Mouse (Mus musculus) heart, postnatal 10 days (tissue): Measurements from ENCODE around the gene Kmt2d. TPM values are rescaled to one million over a fixed set of nuclear protein-coding genes. Genes with fewer than 3 reads are reported as not detected.
"Not testable (repeated sequence)": the region's sequence is repeated elsewhere in the genome, so short reads cannot be mapped to it uniquely, and the experiment has no call there.

ENCODE experiments used
- DNase-seq, 2 experiments: peaks; one replicate each; pipeline ENCODE4 v3.0.0; 2021
- intact Hi-C: fragments of 180-260 bp; cut with DNase I; formaldehyde crosslinking; loops from one replicate; pipeline ENCODE4 v1.15.1; 2025
- total RNA-seq, 2 experiments: library from RNA; stranded (reverse); gene quantifications; 2 replicates each; pipeline ENCODE4 v1.2.3; 2021

Gene Kmt2d
- total RNA-seq, 2 experiments from 2014 or later, result 63.0 to 72.1 TPM

DNA sequence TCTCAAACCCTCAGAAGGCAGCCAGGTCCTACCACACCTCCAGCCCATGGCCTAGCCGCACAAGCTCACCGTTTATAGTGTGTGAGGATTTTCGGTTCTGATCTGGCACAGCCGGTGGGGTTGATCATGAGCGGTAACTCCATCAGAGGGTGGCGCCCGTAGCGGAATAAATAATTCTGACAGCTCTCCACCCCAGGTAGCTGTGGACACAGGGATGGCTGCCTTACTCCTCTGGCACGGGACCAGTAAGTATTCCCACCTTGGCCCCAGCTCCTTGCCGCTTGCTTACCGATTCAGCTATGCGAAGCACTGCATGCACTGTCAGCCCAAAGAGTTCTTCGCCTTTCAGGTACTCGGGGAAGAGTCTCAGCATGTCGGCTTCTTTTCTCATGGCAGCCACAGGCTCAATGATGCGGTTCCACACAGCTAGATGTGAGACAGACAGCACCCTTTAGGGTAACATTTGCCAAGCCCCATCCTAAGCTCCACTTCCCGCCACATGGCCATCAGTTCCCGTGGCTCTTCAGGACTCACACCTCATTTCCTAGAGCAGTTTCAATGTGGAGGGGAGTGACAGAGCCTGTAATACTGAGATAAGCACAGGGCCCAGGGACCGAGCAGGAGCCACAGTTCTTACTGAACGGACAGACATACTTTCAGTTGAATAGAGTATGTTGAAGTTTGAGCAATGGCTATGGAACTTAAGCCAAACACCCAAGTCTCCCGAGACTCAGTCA, 33.8 kb downstream of the Kmt2d start:
- intact Hi-C loops, result no loop called here
- no peak for DNase-seq

- intact Hi-C loops, result no loop called here
- DNase-seq, result no peak
Measured at GRCm38 (mm10) chr15:98835291-98835690, 35.7 kb downstream of the Kmt2d start.

- intact Hi-C loops, result no loop called here
Measured at GRCm38 (mm10) chr15:98834059-98834458, 36.9 kb downstream of the Kmt2d start.

GRCm38 (mm10) chr15:98833281-98833680, 37.7 kb downstream of the Kmt2d start:
- intact Hi-C loops, result loop anchor here (2.0 kb wide), 1 partner anchor 34 kb away; no protein-coding TSS in a partner anchor
- no peak for DNase-seq

More at GRCm38 (mm10) chr15:98834059-98834458, 36.9 kb downstream of the Kmt2d start:
- no peak for DNase-seq

DNA sequence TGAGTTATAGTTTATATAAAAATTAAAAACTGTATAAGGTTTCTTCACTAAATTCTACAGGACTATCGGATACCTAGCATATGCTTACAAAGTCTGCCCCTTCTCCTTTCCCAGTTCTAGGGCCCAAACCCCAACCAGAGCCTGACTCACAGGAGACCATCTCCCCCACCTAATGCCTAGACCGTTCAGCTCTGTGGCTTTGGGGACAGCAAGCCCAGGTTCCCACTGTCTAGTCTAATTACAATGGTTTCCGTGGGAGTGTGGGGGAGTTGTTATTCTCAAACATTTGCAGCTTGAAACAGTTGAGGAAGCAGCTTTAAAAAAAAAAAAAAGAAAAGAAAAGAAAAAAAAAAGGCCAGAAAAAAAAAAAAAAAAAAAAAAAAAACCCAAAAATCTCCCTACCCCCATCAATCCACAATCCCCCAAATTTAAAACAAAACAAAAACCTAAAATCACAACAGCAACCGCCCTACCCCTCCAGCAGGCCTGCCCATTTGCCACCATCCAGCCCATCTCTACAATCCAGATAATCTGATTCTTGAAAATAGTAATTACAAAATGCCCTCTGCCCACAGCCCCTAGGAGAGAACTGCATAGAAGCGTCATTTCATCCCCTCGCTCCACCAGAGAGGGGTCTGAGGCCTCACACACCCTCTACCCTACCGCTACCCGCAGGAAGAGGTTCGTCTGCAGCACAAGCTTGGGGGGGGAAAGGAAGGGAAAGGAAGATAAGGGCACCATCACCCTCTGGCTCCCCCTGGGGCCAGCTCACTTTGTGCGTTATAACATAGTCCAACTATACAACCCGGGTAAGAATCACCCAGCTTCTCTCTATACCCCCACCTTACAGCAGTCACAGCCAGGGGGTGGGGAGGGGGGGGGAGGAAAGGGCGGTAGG, 38.6 kb downstream of the Kmt2d start:
- no peak for DNase-seq
- intact Hi-C loops, result loop anchor here (2.0 kb wide), 1 partner anchor 34 kb away; no protein-coding TSS in a partner anchor

DNA sequence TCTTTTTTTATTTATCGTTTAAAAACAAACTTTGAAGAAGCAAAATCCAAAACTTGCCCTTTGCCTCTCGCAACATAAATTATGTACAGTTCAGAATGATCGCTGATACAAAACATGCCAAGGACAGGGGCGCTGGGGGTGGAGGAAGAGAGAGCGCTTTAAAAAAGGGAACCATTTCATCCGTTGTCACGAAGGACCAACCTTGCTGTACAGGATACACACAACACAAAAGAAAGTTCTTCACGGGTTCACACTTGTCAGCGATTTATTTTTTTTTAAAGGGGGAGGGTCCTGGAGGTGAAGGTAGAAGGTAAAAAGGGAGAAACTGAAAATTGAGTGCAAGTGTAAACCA, 39.3 kb downstream of the Kmt2d start:
- intact Hi-C loops, result loop anchor here (1.0 to 2.0 kb wide), 3 partner anchors 23 to 41 kb away; partner anchors contain the start of gene Ddn
- DNase-seq, result no peak

DNA sequence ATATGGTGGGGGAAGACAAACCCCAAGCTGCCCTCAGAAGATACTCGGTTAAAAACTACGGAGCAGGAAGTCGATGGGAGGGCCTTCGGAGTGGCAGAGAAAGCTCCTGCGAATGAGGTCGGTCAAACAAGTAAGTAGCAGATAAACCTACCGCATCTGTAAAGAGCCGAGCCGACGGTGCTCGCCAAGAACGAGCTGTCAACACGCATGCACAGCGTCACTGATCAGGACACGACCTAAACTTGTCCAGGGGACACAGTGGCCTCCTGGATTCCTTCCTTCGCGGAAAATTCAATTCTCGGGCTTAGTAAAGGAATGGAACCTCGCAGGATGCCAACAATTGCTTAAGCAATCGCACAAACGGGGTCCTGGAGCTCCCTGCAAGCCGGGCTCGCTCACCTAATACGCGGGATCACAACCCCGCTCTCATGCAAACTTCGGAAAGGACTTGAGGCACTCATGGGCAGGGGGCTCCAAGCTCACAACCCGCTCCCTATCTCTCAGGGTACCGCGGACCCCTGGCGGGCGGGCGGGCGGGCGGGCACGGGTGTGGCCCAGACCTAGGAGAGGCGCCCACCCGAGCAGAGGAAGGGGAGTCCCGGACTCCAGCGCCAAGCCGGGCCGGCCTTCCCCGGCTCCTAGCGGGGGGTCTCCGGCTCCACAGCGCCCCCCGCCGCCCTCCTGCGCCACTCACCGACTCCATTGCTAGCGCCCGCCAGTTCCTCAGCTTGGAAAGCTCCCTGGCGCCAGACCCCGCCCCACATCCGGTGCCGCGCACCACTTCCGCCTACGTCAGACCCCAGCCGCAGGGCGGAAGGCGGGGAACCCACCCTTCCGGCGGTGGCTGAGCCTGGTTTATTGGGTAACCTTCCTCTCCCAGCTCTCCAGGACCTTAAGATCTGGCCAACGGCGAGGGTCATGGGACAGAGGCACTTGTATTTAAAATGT, 40.0 kb downstream of the Kmt2d start, which contains the start of gene Prkag1:
Gene Prkag1, minus strand, starts transcription at position 786 of the 948 bp plus-strand sequence.
- peak; percentile 98 for DNase-seq
- intact Hi-C loops, result loop anchor here (1.0 to 2.0 kb wide), 2 partner anchors 22 to 41 kb away; partner anchors contain the start of gene Ddn

GRCm38 (mm10) chr15:98827611-98828011, 43.4 kb downstream of the Kmt2d start:
- intact Hi-C loops, result no loop called here
- DNase-seq, result no peak

DNA sequence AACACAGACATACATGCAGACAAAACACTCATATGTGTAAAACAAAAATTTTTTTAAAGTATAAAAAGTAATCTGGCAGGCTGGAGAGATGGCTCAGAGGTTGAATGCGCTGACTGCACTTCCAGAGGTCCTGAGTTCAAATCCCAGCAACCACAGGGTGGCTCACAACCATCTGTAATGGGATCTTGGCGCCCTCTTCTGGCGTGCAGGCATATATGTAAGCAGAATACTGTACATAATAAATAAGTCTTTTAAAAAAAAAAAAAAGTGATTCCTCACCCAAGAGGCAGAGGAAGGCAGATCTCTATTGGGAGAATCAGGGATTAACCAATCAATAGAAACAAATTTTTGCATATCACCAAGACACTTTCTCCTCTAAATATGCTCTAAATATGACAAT, 47.6 kb downstream of the Kmt2d start:
- DNase-seq, result no peak
- intact Hi-C loops, result no loop called here

- DNase-seq, result no peak
- intact Hi-C loops, result no loop called here
Measured at GRCm38 (mm10) chr15:98822147-98822546, 48.9 kb downstream of the Kmt2d start.

GRCm38 (mm10) chr15:98821403-98821802, 49.6 kb downstream of the Kmt2d start:
- intact Hi-C loops, result no loop called here
- no peak for DNase-seq

DNA sequence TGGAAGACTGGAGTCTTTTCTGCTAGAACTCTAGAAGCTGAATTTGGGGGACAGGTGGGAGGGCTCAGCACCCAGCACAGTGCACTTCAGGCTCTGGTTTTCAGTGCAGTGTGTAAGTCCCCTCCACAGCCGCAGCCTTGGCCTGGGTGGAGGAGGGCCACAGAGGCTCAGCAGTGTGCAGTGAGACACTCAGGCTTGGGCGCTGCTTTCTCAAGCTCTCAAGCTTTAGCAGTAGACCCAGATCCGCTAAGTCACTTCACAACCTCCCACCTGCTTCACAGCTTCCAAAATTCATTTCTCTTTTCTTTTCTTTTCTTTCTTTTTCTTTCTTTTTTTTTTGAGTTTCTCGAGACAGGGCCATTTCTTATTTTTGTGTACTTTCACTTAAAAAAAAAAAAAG, 50.1 kb downstream of the Kmt2d start:
- DNase-seq, result no peak
- intact Hi-C loops, result no loop called here

- DNase-seq, result no peak
- intact Hi-C loops, result no loop called here
Measured at GRCm38 (mm10) chr15:98818171-98818570, 52.8 kb downstream of the Kmt2d start.

DNA sequence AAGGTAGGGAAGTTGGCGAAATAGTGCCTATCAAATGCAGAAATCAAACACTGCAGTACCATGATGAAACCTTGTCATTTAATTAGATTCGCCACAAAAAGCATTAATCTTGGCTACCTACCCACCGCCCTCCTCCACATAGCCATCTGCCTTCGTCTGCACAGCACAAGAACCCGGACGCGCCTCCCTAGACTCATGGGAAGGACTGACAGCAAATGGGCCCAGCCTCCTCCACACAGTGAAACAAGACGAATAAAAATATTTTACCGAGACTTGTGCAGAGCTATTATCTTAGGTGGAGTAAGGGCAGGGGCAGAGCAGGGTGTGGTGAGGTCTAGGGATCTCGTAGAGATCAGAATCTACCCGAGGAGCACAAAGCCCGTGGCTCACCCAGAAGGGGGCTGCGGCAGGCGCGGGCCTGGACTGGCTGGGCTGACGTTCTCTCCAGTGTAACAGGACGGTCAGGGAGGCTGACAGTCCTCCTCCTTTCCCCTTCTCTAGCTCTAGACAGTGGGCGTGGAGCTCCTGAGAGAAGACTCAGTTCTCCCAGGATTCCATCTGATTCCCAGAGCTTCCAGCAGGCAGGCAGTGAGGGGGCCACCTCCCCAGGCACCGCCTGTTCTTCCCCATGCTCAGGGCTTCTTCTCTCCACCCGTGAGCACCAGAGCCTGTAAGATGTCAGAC, 58.1 kb downstream of the Kmt2d start:
- intact Hi-C loops, result no loop called here
- no peak for DNase-seq

GRCm38 (mm10) chr15:98810212-98810611, 60.8 kb downstream of the Kmt2d start:
- intact Hi-C loops, DNase-seq: not testable (repeated sequence)

GRCm38 (mm10) chr15:98809390-98809789, 61.6 kb downstream of the Kmt2d start, which contains the start of gene Ddn:
Ddn (minus strand) TSS chr15:98809490.
- intact Hi-C loops, result loop anchor here (2.0 kb wide), 1 partner anchor 21 kb away; the partner anchor contains the start of gene Prkag1

GRCm38 (mm10) chr15:98808651-98809134, 62.3 kb downstream of the Kmt2d start:
- DNase-seq, result no peak
- intact Hi-C loops, result loop anchor here (2.0 kb wide), 1 partner anchor 22 kb away; the partner anchor contains the start of gene Prkag1

More at GRCm38 (mm10) chr15:98809390-98809789, 61.6 kb downstream of the Kmt2d start, which contains the start of gene Ddn:
- no peak for DNase-seq

DNA sequence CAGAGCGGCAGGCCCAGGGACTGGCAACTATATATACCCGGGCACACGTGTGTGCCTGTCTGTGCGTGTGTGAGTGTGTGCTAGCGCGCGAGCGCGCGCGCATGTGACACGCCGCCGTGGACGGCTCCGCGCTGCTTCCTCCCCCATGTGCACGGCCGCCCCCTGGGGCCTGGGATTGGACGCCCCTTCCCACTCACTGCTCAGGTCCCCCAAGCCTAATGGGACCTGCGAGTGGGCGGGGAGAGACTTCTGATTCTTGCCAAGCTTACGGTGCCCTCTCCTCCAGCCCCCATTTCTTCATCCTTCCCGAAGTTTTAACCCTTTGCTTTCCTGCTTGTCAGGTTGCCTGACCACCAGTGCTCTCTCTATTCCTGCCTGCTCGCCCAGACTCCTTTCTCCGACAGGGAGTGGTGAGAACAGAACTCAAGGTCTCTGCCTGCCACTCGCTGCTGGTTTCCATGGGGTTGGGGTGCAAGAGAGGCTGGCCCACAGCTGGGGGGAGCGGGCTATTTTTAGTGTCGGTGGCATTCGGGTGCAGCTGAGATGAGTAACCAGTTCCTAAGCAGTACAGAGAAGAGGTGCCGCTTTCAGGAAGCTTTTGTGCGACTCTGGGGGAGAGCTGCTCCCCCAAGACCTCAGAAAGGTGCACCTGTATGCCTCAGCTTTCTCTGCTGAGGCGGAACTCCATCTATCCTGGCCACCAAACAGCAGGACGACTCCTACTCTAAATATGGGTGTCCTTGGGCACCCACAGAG, 62.9 kb downstream of the Kmt2d start:
- intact Hi-C loops, result loop anchor here (2.0 kb wide), 1 partner anchor 23 kb away; the partner anchor contains the start of gene Prkag1
- peak; percentile 61 to 68 for DNase-seq
